Mouse (Mus musculus) layer of hippocampus, adult 18-20 months (tissue): ENCODE measurements around the gene Dppa5a. TPM values are rescaled to one million over a fixed set of nuclear protein-coding genes. Genes with fewer than 3 reads are reported as not detected.
"Not testable (repeated sequence)": the region's sequence is repeated elsewhere in the genome, so short reads cannot be mapped to it uniquely, and the experiment has no call there.

Source experiments
- DNase-seq, 2 experiments: peaks; one replicate each; pipeline ENCODE4 v3.0.0; 2022; ENCODE audit warnings: low spot score in 2 of 2
- total RNA-seq, 2 experiments: library from RNA; stranded (reverse); gene quantifications; 2 replicates each; pipeline ENCODE4 v1.2.3; 2021

The Dppa5a gene
- total RNA-seq, 2 experiments from 2014 or later, result not detected

GRCm38 (mm10) chr9:78365850-78366544 lies 2.0 kb downstream of the Dppa5a start:
- no peak for DNase-seq

GRCm38 (mm10) chr9:78364701-78365100 lies 3.3 kb downstream of the Dppa5a start:
- DNase-seq, result no peak

- DNase-seq, result no peak
Observed at GRCm38 (mm10) chr9:78363374-78363773, 4.6 kb downstream of the Dppa5a start.

GRCm38 (mm10) chr9:78360484-78360872 lies 7.5 kb downstream of the Dppa5a start:
- no peak for DNase-seq

GRCm38 (mm10) chr9:78359750-78360483 lies 8.1 kb downstream of the Dppa5a start:
- no peak for DNase-seq

GRCm38 (mm10) chr9:78358053-78358452 lies 9.9 kb downstream of the Dppa5a start:
- peak in 1 of 2 experiments; percentile 42 for DNase-seq

- no peak for DNase-seq
Observed at GRCm38 (mm10) chr9:78355611-78356010, 12.4 kb downstream of the Dppa5a start, which contains the start of gene Gsta2. Gsta2 (minus strand) TSS chr9:78355788.

- no peak for DNase-seq
Observed at GRCm38 (mm10) chr9:78354665-78355578, 13.1 kb downstream of the Dppa5a start.

- no peak for DNase-seq
Observed at GRCm38 (mm10) chr9:78351504-78352220, 16.3 kb downstream of the Dppa5a start.

GRCm38 (mm10) chr9:78350007-78350406 lies 18.0 kb downstream of the Dppa5a start:
- not testable (repeated sequence) for DNase-seq

GRCm38 (mm10) chr9:78349141-78349540 lies 18.8 kb downstream of the Dppa5a start:
- not testable (repeated sequence) for DNase-seq

- DNase-seq, result not testable (repeated sequence)
Observed at GRCm38 (mm10) chr9:78348206-78349004, 19.6 kb downstream of the Dppa5a start.

GRCm38 (mm10) chr9:78347004-78347403 lies 21.0 kb downstream of the Dppa5a start:
- no peak for DNase-seq

- not testable (repeated sequence) for DNase-seq
Observed at GRCm38 (mm10) chr9:78345235-78345634, 22.7 kb downstream of the Dppa5a start.

- not testable (repeated sequence) for DNase-seq
Observed at GRCm38 (mm10) chr9:78343055-78343454, 24.9 kb downstream of the Dppa5a start.

- not testable (repeated sequence) for DNase-seq
Observed at GRCm38 (mm10) chr9:78342494-78342893, 25.5 kb downstream of the Dppa5a start.

GRCm38 (mm10) chr9:78340324-78340723 lies 27.7 kb downstream of the Dppa5a start:
- DNase-seq, result peak in 1 of 2 experiments; percentile 10

- not testable (repeated sequence) for DNase-seq
Observed at GRCm38 (mm10) chr9:78337050-78337449, 30.9 kb downstream of the Dppa5a start.

GRCm38 (mm10) chr9:78327289-78327688 lies 40.7 kb downstream of the Dppa5a start, which contains the start of gene Omt2b:
Omt2b (plus strand) TSS chr9:78327589.
- not testable (repeated sequence) for DNase-seq

GRCm38 (mm10) chr9:78319499-78319898 lies 48.5 kb downstream of the Dppa5a start:
- DNase-seq, result no peak
